Mouse (Mus musculus) CH12.LX (cell line): ENCODE data around the gene Wsb2. TPM values are rescaled to one million over a fixed set of nuclear protein-coding genes. Genes with fewer than 3 reads are reported as not detected.

Source experiments
- DNase-seq: peaks from one replicate; pipeline ENCODE4 v3.0.0-alpha.2; 2013; ENCODE audit errors: extremely low read depth
- H3K27ac ChIP-seq: 2 replicates; pipeline ENCODE4 v1.5.1; 2012; ENCODE audit warnings: low read depth, mild to moderate bottlenecking, control low read depth, moderate library complexity; ENCODE audit not compliant: insufficient read depth
- H3K27me3 ChIP-seq: replicated peaks from 2 replicates; pipeline ENCODE3; 2012; ENCODE audit warnings: inconsistent platforms
- H3K36me3 ChIP-seq, 2 experiments: replicated peaks in 1 of 2; 2 replicates each; pipeline versions ENCODE3 to v1.6.1; 2012; ENCODE audit warnings: inconsistent platforms in 1 of 2, low read length in 1 of 2, mild to moderate bottlenecking in 1 of 2, mixed read lengths in 1 of 2, moderate library complexity in 1 of 2; ENCODE audit not compliant: control insufficient read depth in 1 of 2, insufficient read depth in 1 of 2
- H3K4me1 ChIP-seq, 2 experiments: 2 replicates each; pipeline ENCODE4 v1.6.1; 2012; ENCODE audit warnings: inconsistent platforms in 1 of 2, moderate library complexity in 1 of 2; ENCODE audit not compliant: insufficient read depth in 2 of 2, control insufficient read depth in 1 of 2
- H3K4me2 ChIP-seq: 2 replicates; pipeline ENCODE4 v1.6.1; 2012; ENCODE audit warnings: low read depth, mild to moderate bottlenecking, control low read depth; ENCODE audit not compliant: poor library complexity, insufficient read depth, severe bottlenecking
- H3K4me3 ChIP-seq, 3 experiments: fragments of 150-350 bp in 1 of 3; sonication (generic) in 1 of 3; replicated peaks in 1 of 3; 2 replicates each; pipeline versions ENCODE3 to v1.5.1; 2011 to 2012; ENCODE audit warnings: low read depth in 2 of 3, low read length in 2 of 3, mild to moderate bottlenecking in 2 of 3, moderate library complexity in 2 of 3, control low read depth in 1 of 3, improper control_type of control experiment in 1 of 3, inconsistent platforms in 1 of 3, mixed read lengths in 1 of 3; ENCODE audit not compliant: poor library complexity in 1 of 3
- H3K79me2 ChIP-seq: replicated peaks from 2 replicates; pipeline ENCODE4 v1.6.1; 2012; ENCODE audit warnings: mild to moderate bottlenecking, moderate library complexity; ENCODE audit not compliant: control insufficient read depth, poor library complexity, insufficient read depth, severe bottlenecking; ENCODE audit errors: extremely low read depth
- H3K9ac ChIP-seq: 2 replicates; pipeline ENCODE4 v1.6.1; 2012; ENCODE audit warnings: low read depth, mild to moderate bottlenecking, control low read depth, moderate library complexity; ENCODE audit not compliant: insufficient read depth
- H3K9me3 ChIP-seq: replicated peaks from 2 replicates; pipeline ENCODE3; 2012; ENCODE audit warnings: low read length, inconsistent platforms, mixed read lengths
- CHD2 ChIP-seq: IDR thresholded peaks from 2 replicates; pipeline ENCODE4 v1.6.1; 2011; ENCODE audit warnings: low read length, improper control_type of control experiment
- CTCF ChIP-seq, 2 experiments: IDR thresholded peaks in 1 of 2; conservative IDR thresholded peaks in 1 of 2; 2 replicates each; pipeline ENCODE4 v1.5.1; 2011 to 2012; ENCODE audit warnings: low read depth in 2 of 2, low read length in 2 of 2, improper control_type of control experiment in 1 of 2, inconsistent platforms in 1 of 2, mild to moderate bottlenecking in 1 of 2, moderate library complexity in 1 of 2
- ELF1 ChIP-seq: IDR thresholded peaks from 2 replicates; pipeline ENCODE4 v1.6.1; 2014; ENCODE audit warnings: low read depth, mild to moderate bottlenecking, inconsistent platforms, low read length, improper control_type of control experiment
- EP300 ChIP-seq: IDR thresholded peaks from 2 replicates; pipeline ENCODE4 v1.6.1; 2011; ENCODE audit warnings: low read length, improper control_type of control experiment
- GABPA ChIP-seq: IDR thresholded peaks from 2 replicates; pipeline ENCODE4 v1.6.1; 2012; ENCODE audit warnings: low read depth, low read length, improper control_type of control experiment, inconsistent platforms; ENCODE audit not compliant: insufficient replicate concordance
- IRF4 ChIP-seq: IDR thresholded peaks from 2 replicates; pipeline ENCODE4 v1.6.1; 2014; ENCODE audit warnings: low read depth, mild to moderate bottlenecking, inconsistent platforms, low read length, improper control_type of control experiment
- MAFK ChIP-seq: IDR thresholded peaks from 2 replicates; pipeline ENCODE4 v1.6.1; 2011; ENCODE audit warnings: low read length, improper control_type of control experiment; ENCODE audit not compliant: insufficient replicate concordance
- MAZ ChIP-seq: IDR thresholded peaks from 2 replicates; pipeline ENCODE4 v1.6.1; 2012; ENCODE audit warnings: low read depth, mild to moderate bottlenecking, inconsistent platforms, low read length, improper control_type of control experiment, moderate library complexity
- MYC ChIP-seq: IDR thresholded peaks from 2 replicates; pipeline ENCODE4 v1.6.1; 2011; ENCODE audit warnings: low read depth, mild to moderate bottlenecking, improper control_type of control experiment, low read length
- PAX5 ChIP-seq: IDR thresholded peaks from 2 replicates; pipeline ENCODE4 v1.6.1; 2012; ENCODE audit warnings: low read length, inconsistent platforms, mixed read lengths
- POLR2A ChIP-seq: IDR thresholded peaks from 2 replicates; pipeline ENCODE4 v1.6.1; 2011; ENCODE audit warnings: low read depth, mild to moderate bottlenecking, improper control_type of control experiment, low read length
- RCOR1 ChIP-seq: conservative IDR thresholded peaks from 2 replicates; pipeline ENCODE4 v1.6.1; 2012; ENCODE audit warnings: low read depth, mild to moderate bottlenecking, inconsistent platforms, low read length, improper control_type of control experiment
- TCF12 ChIP-seq: IDR thresholded peaks from 2 replicates; pipeline ENCODE4 v1.6.1; 2014; ENCODE audit warnings: low read depth, mild to moderate bottlenecking, inconsistent platforms, low read length, improper control_type of control experiment
- USF2 ChIP-seq: conservative IDR thresholded peaks from 2 replicates; pipeline ENCODE4 v1.6.1; 2011; ENCODE audit warnings: low read depth, low read length, improper control_type of control experiment
- ZC3H11A ChIP-seq: IDR thresholded peaks from 2 replicates; pipeline ENCODE4 v1.6.1; 2012; ENCODE audit warnings: low read depth, mild to moderate bottlenecking, inconsistent platforms, low read length, improper control_type of control experiment
- ZMIZ1 ChIP-seq: IDR thresholded peaks from 2 replicates; pipeline ENCODE4 v1.6.1; 2012; ENCODE audit warnings: low read depth, mild to moderate bottlenecking, inconsistent platforms, low read length, improper control_type of control experiment
- dilution Hi-C: fragments of 300-500 bp; cut with MboI; formaldehyde crosslinking; loops from 2 replicates; pipeline ENCODE4 v1.14.3; 2020; ENCODE audit warnings: low sequenced_read_pairs; ENCODE audit not compliant: extremely low pct_unique_long_range_greater_than_20kb, extremely low pct_ligation_motif_present
- in situ Hi-C: fragments of 300-500 bp; cut with MboI; formaldehyde crosslinking; loops from 3 replicates; pipeline ENCODE4 v1.14.3; 2019; ENCODE audit warnings: low sequenced_read_pairs, low pct_ligation_motif_present, low pct_unique_long_range_greater_than_20kb, mixed read lengths
- polyA plus RNA-seq: library from polyadenylated mRNA; unstranded; fragments of >175 nt; gene quantifications from 2 replicates; pipeline ENCODE4 v1.2.1, GENCODE M21; 2012; ENCODE audit warnings: low read depth; ENCODE audit not compliant: insufficient read length
- total RNA-seq, 2 experiments: library from RNA; depleted of rRNA; stranded (reverse); fragments of 300-350 nt in 1 of 2; fragments of >200 nt in 1 of 2; gene quantifications; 2 replicates each; pipeline ENCODE4 v1.2.3; 2012 to 2014

Wsb2 gene
- total and polyA plus RNA-seq, 3 experiments = 36.1 to 44.2 (median 41.7) TPM

- H3K27ac ChIP-seq = no peak overlapping the region
- H3K9me3 ChIP-seq = no peaks in the 10 kb centered on the region
- dilution Hi-C loops = no loop called here
Observed at GRCm38 (mm10) chr5:117347838-117348237, 9.3 kb upstream of the Wsb2 start.

DNA sequence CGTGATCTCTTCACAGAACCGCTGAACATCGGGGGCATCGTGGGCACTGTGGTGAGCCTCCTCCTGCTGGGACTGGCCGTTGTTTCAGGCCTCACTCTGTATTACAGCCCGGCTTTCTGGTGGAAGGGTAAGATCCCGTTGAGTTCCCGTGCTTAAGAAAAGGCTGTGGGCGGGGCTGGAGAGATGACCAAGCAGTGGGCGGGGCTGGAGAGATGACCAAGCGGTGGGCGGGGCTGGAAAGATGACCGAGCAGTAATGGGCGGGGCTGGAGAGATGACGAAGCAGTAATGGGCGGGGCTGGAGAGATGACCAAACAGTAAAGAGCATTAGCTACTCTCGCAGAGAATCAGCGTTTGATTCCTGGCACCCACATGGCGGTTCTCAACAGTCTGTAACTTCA lies 8.8 kb upstream of the Wsb2 start:
- in situ Hi-C loops (no loop called here), dilution Hi-C loops (no loop called here)
- H3K4me3 ChIP-seq = no peak overlapping the region
- H3K36me3 ChIP-seq = peaks cover 5 to 7% of the 10 kb centered on the region in 2 experiments
- H3K4me2 ChIP-seq = no peak overlapping the region
- H3K27ac ChIP-seq = no peak overlapping the region
- no peaks in the 10 kb centered on the region for H3K27me3 ChIP-seq
- no peaks in the 10 kb centered on the region for H3K9me3 ChIP-seq
- no peaks in the 10 kb centered on the region for H3K79me2 ChIP-seq
- no peak for DNase-seq
- TF ChIP-seq EP300 = no peak
- TF ChIP-seq GABPA = no peak
- no peak for TF ChIP-seq CTCF (conservative IDR thresholded peaks at IDR 0.05 in 1 of 2, IDR thresholded peaks at IDR 0.05 in 1 of 2; ENCODE audit: low read depth in 2 of 2, low read length in 2 of 2)
- no peak for TF ChIP-seq ZMIZ1
- TF ChIP-seq ZC3H11A = no peak
- no peak for TF ChIP-seq RCOR1
- no peak for TF ChIP-seq MAZ
- no peak for TF ChIP-seq IRF4
- TF ChIP-seq TCF12 = no peak
- no peak for TF ChIP-seq PAX5
- no peak for TF ChIP-seq USF2
- TF ChIP-seq ELF1 = no peak
- TF ChIP-seq POLR2A = no peak
- no peak for TF ChIP-seq MYC
- H3K9ac ChIP-seq = no peak overlapping the region
- H3K4me1 ChIP-seq = peaks cover 0 to 22% of the 10 kb centered on the region in 2 experiments; a peak in 3 of 4 replicates

More at GRCm38 (mm10) chr5:117347838-117348237, 9.3 kb upstream of the Wsb2 start:
- H3K27me3 ChIP-seq = no peaks in the 10 kb centered on the region
- H3K4me1 ChIP-seq = peaks cover 0 to 18% of the 10 kb centered on the region in 2 experiments; a peak in 3 of 4 replicates
- no peak overlapping the region for H3K4me2 ChIP-seq
- TF ChIP-seq CTCF (conservative IDR thresholded peaks at IDR 0.05 in 1 of 2, IDR thresholded peaks at IDR 0.05 in 1 of 2; ENCODE audit: low read depth in 2 of 2, low read length in 2 of 2) (no peak), CHD2 (no peak), MAFK (no peak)
- TF ChIP-seq, all 38 proteins: peak for 0
- Histone ChIP-seq H3K4me3 (no peak overlapping the region), H3K79me2 (no peaks in the 10 kb centered on the region), H3K9ac (no peak overlapping the region), H3K36me3 (peaks cover 5 to 7% of the 10 kb centered on the region in 2 experiments)
- no peak for DNase-seq
- in situ Hi-C loops = no loop called here
